Mouse (Mus musculus) stomach, embryonic 16.5 days (tissue): ENCODE results near the gene Crk. TPM values are rescaled to one million over a fixed set of nuclear protein-coding genes. Genes with fewer than 3 reads are reported as not detected.

Source experiments
- ATAC-seq: fragments of 200-750 bp; cut with Nextera tagmentation; 2 replicates; pipeline ENCODE4 v1.8.0; 2017; ENCODE audit warnings: moderate number of reproducible peaks, moderate TSS enrichment; ENCODE audit not compliant: insufficient read depth, low FRiP score
- H3K27ac ChIP-seq: fragments of 300-500 bp; sonication (generic); 2 replicates; pipeline ENCODE4 v1.5.1; 2014; ENCODE audit warnings: low read length
- H3K27me3 ChIP-seq: fragments of 300-500 bp; sonication (generic); 2 replicates; pipeline ENCODE4 v1.6.1; 2014; ENCODE audit warnings: low read length, control low read depth, mixed read lengths; ENCODE audit not compliant: control insufficient read depth, insufficient read depth
- H3K36me3 ChIP-seq: fragments of 300-500 bp; sonication (generic); 2 replicates; pipeline ENCODE4 v1.6.1; 2014; ENCODE audit warnings: low read length; ENCODE audit not compliant: control insufficient read depth, insufficient read depth
- H3K4me1 ChIP-seq: fragments of 300-500 bp; sonication (generic); 2 replicates; pipeline ENCODE4 v1.6.1; 2014; ENCODE audit warnings: low read length, control low read depth, mixed read lengths; ENCODE audit not compliant: control insufficient read depth, insufficient read depth
- H3K4me2 ChIP-seq: fragments of 300-500 bp; sonication (generic); 2 replicates; pipeline ENCODE4 v1.6.1; 2014; ENCODE audit warnings: low read depth, low read length, mixed read lengths
- H3K4me3 ChIP-seq: fragments of 300-500 bp; sonication (generic); replicated peaks from 2 replicates; pipeline ENCODE4 v1.5.1; 2014; ENCODE audit warnings: mild to moderate bottlenecking, low read length
- H3K9ac ChIP-seq: fragments of 300-500 bp; sonication (generic); 2 replicates; pipeline ENCODE4 v1.6.1; 2014; ENCODE audit warnings: low read length
- H3K9me3 ChIP-seq: fragments of 300-500 bp; sonication (generic); replicated peaks from 2 replicates; pipeline ENCODE4 v1.6.1; 2016; ENCODE audit warnings: low read length, control low read depth; ENCODE audit not compliant: control insufficient read depth
- WGBS: fragments of 180-500 bp; shearing (Covaris S2); extraction: QIAGEN DNeasy Blood & Tissue Kit; methylation state at CpG from one replicate; pipeline ENCODE4 v1.1.7; 2014; 5-methylcytosine and 5-hydroxymethylcytosine counted together
- polyA plus RNA-seq: library from polyadenylated mRNA; unstranded; fragments of >200 nt; fragmentation: Nextera tagmentation; extraction: Ambion mirVana; gene quantifications from 2 replicates; pipeline ENCODE4 v1.2.1, GENCODE M21; 2015

Gene Crk
- polyA plus RNA-seq, 1 experiment from 2014 or later = 107 TPM

DNA sequence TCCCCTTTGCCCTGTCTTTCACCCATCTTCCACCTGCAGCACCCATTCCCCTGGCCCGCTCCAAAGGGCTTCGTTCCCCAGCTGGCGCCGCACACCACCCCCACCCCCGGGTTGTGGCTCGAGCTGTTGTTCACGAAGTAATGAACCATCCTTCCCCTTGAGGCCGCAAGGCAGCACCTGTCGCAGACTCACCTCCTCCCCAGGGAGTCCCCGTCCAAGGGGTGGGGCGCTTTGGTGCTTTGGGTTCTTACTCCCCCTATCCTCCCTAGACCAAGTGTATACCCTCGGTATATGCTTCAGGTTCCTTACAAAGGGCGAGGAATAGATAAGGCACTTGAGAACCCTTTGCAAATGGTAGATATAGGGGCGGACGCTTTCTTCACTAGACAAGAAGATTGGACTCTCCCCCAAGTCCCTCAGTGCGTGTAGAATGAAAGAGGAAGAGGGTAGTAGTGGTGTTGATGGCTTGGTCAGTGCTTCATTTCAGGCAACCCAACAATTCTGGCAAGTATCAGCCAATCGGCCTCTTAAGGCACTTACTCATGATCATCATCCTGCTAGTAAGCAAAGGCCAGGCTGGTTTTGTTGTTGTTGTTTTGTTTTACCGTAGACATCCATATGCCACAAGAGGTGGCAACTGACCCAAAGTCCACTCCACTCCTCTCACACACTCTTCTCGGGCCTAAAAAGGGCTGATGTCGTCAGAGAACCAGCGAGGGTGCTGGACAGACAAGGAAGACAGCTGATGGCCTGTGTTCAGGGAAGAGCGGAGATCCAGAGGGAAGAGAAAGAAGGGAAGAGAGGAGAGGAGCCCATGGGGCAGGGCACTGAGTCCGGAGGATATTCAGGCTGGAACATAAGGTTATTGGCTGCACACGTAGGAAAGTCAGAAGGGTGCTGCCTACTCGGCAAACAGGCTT lies 24.3 kb upstream of the Crk start:
- Histone ChIP-seq H3K9me3 (no peaks in the 10 kb centered on the region), H3K4me2 (peak overlapping the region; percentile 87), H3K4me3 (peak overlapping the region; percentile 81), H3K36me3 (no peaks in the 10 kb centered on the region), H3K27ac (peak overlapping the region; percentile 91), H3K4me1 (peaks cover 44% of the 10 kb centered on the region), H3K27me3 (no peaks in the 10 kb centered on the region), H3K9ac (peak overlapping the region; percentile 90)
- ATAC-seq = no peak
- 46% methylated on average over 25 of the region's 25 CpGs for WGBS

DNA sequence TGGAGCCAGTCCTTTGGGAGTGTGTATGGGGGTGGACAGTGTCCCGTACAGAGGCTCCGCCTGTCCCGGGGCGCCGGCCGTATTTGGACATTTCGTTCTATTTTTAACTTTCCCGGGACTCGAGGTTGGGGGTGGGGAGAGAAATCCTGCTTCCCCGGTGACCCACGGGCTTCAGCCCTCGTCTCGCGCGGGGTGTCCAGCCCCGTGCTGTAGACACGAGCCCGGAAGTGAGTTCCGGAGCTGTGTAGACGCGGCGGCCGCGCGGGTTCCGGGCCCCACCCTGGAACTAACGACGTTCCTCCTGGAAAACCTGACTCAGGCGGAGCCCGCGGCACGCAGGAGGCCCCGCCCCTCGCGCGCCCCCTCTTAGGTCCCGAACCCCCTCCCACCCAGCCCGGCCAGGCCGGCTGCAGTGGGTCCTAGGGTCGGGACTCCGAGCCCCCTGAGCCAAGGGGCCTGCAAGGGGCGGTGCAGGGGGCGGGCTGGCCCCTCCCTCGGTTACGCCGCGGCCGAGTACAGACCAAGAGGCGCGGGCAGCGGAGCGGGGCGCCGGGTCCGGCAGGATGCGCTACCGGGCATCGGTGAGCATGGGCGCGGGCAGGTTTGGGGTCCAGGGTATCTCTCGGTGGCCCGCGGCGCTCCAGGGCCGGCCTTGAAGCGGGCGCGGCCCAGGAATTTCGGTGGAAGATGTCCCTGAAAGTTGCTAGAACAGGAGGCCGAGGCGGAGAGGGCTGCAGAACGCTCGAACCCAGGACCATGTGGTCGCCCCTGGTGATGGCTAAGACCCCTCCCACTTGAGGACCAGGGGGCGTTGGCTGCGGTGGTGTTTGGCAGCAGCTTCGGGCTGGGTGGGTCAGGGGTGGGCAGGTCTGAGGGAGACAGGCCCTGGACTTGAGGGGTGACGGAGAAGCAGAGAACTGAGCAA lies 23.2 kb upstream of the Crk start:
- Histone ChIP-seq H3K4me1 (peaks cover 40% of the 10 kb centered on the region), H3K9me3 (no peaks in the 10 kb centered on the region), H3K27ac (peak overlapping the region; percentile 91), H3K4me3 (peak overlapping the region; percentile 81), H3K27me3 (no peaks in the 10 kb centered on the region), H3K9ac (peak overlapping the region; percentile 90), H3K36me3 (peaks cover 6% of the 10 kb centered on the region), H3K4me2 (peak overlapping the region; percentile 66)
- WGBS = under 1% methylated on average over 78 of the region's 78 CpGs
- ATAC-seq = peak; percentile 60

DNA sequence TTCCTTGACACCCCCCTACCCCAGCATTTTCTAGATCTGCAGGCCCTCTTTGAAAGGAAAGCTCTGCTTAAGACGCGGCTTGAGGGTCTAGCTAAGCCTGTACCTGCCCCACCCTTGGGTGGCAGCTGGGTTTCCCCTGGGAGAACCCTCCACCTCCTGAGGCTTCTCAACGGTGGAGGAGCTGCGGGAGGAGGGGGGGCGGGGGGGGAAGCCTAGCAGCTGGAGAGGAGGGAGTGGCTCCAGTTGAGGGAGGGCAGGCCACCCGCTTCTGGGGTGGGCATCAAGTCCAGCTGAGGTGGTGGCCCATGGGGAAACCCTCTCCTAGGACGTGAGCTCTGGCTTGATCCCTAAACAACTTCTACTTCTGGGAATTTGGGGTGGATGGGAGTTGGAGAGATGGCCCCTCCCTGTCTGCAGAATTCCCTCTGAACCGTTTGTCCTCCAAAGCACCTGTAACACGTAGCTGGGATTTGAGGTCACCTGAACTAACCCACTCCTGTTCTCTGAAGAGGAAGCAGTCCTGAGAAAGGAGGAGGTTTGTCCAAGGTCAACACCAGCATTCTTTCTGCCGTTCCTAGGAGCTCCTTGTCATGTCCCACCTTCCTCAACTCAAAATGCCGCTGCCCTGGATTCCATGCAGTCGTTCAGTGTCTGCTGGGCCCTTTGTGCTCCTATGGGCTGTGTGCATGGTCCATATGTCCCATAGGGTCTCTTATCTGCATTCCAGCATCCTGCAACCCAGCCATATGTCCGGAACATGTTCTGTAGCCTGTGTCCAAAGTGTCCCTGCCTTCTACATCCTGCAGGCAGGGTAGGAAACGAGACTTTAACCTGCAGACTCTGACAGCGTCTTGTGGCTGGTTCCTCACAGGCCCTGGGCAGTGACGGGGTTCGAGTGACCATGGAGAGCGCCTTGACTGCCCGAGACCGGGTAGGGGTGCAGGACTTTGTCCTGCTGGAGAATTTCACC lies 22.2 kb upstream of the Crk start:
- Histone ChIP-seq H3K27me3 (no peaks in the 10 kb centered on the region), H3K27ac (peak overlapping the region; percentile 91), H3K9me3 (no peaks in the 10 kb centered on the region), H3K9ac (peak overlapping the region; percentile 90), H3K36me3 (peaks cover 16% of the 10 kb centered on the region), H3K4me1 (peaks cover 37% of the 10 kb centered on the region), H3K4me2 (peak overlapping the region; percentile 66), H3K4me3 (peak overlapping the region; percentile 81)
- WGBS = 52% methylated on average over 18 of the region's 20 CpGs
- no peak for ATAC-seq

DNA sequence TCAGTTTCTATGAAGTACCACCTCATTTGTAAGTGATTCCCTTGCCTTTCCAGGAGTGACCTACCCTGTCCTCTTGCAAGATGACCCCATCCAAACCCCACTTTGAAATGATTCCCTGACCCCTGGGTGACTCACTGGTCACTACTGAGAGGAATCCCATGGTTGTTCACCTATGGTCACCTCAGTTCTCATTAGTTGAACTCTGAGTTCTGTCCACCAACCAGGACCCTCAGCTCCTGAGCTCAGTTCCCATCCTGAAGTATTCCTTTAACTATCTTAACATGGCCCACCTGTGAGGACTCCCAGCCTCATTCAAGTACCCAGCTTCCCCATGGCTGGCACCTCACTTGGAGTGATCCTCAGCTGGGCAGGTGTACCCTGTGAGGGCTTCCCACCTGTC lies 21.2 kb upstream of the Crk start:
- Histone ChIP-seq H3K4me2 (no peak overlapping the region), H3K4me3 (no peak overlapping the region), H3K27me3 (no peaks in the 10 kb centered on the region), H3K27ac (no peak overlapping the region), H3K36me3 (peaks cover 16% of the 10 kb centered on the region), H3K4me1 (peaks cover 29% of the 10 kb centered on the region), H3K9me3 (no peaks in the 10 kb centered on the region), H3K9ac (no peak overlapping the region)
- ATAC-seq = no peak

DNA sequence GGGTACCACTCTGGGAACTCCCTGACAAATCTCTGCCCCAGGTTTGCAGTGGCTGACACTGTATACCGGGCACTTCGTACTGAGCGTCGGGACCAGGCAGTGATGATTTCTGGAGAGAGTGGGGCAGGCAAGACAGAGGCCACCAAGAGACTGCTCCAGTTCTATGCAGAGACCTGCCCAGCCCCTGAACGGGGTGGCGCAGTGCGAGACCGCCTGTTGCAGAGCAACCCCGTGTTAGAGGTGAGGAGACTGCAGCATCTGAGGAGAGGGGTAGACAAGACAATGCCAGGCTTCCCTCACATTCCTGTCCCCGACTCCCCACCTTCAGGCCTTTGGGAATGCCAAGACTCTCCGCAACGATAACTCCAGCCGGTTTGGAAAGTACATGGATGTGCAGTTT lies 20.7 kb upstream of the Crk start:
- no peaks in the 10 kb centered on the region for H3K9me3 ChIP-seq
- H3K4me1 ChIP-seq = peaks cover 25% of the 10 kb centered on the region
- WGBS = 95% methylated on average over 13 of the region's 13 CpGs
- peaks cover 16% of the 10 kb centered on the region for H3K36me3 ChIP-seq
- no peak overlapping the region for H3K4me3 ChIP-seq
- no peak for ATAC-seq
- no peak overlapping the region for H3K9ac ChIP-seq
- no peak overlapping the region for H3K4me2 ChIP-seq
- H3K27me3 ChIP-seq = no peaks in the 10 kb centered on the region
- H3K27ac ChIP-seq = no peak overlapping the region

DNA sequence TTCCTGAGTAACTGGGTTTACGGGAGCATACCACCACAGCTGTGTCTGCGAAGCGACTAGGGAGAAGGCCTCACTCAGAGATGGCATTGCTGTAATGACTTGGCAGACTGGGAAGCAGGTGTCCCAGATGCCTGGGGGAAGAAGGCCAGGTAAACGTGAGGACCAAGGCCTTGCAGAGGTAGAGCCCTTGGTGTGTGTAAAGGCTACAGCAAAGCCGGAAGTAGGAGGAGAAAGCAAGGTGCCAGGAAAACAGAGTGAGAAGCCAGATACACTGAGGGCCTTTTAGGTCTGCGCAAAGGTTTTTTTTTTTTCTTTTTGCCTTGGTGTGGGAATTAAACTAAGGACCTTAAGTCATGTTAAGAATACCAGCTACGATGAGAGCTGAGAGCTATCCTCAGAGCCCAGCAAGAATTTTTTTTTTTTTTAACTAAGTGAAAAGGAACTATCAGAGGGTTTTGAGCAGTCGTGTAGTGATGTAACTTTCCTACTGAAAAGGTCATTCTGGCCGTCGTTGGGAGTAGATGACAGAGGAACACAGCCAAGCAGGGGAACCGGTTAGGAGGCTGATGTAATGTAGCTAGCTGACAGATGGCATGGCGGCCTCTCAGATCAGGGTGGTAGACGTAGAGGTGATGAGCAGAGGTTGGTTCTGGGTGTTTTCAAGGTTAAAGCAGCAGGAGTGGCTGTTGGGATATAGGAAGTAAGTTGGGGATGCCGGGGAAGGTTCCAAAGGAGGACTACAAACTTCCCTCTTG lies 19.9 kb upstream of the Crk start:
- no peaks in the 10 kb centered on the region for H3K9me3 ChIP-seq
- H3K4me3 ChIP-seq = no peak overlapping the region
- H3K36me3 ChIP-seq = peaks cover 16% of the 10 kb centered on the region
- no peak for ATAC-seq
- peaks cover 22% of the 10 kb centered on the region for H3K4me1 ChIP-seq
- WGBS = 78% methylated on average over 14 of the region's 14 CpGs
- no peak overlapping the region for H3K4me2 ChIP-seq
- no peaks in the 10 kb centered on the region for H3K27me3 ChIP-seq
- no peak overlapping the region for H3K9ac ChIP-seq
- H3K27ac ChIP-seq = no peak overlapping the region

DNA sequence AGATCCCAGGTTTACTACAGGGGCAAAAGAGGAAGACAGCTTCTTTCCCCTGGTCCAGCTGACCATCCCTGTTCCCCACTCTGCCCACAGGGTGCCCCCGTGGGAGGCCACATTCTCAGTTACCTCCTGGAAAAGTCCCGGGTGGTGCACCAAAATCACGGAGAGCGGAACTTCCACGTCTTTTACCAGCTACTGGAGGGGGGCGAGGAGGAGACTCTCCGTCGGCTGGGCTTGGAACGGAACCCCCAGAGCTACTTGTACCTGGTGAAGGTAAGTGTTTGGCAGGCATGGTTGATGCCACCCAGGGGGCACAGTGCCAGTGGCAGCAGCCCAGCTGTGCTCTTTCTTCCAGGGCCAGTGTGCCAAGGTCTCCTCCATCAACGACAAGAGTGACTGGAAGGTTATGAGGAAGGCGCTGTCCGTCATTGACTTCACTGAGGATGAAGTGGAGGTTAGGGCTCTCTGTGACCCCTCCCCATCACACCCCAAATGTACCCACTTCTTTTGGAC lies 18.9 kb upstream of the Crk start:
- peaks cover 20% of the 10 kb centered on the region for H3K36me3 ChIP-seq
- no peaks in the 10 kb centered on the region for H3K27me3 ChIP-seq
- no peak overlapping the region for H3K4me2 ChIP-seq
- no peak for ATAC-seq
- no peak overlapping the region for H3K27ac ChIP-seq
- H3K4me1 ChIP-seq = peaks cover 12% of the 10 kb centered on the region
- H3K9ac ChIP-seq = no peak overlapping the region
- no peak overlapping the region for H3K4me3 ChIP-seq
- WGBS = 92% methylated on average over 12 of the region's 12 CpGs
- no peaks in the 10 kb centered on the region for H3K9me3 ChIP-seq
